Mouse (Mus musculus) spleen, adult 2 months (tissue): Measurements from ENCODE around the gene Mymx. TPM values are rescaled to one million over a fixed set of nuclear protein-coding genes. Genes with fewer than 3 reads are reported as not detected.

Source experiments
- DNase-seq, 2 experiments: peaks; one replicate each; pipeline versions ENCODE4 v3.0.0 to v3.0.0-alpha.2; 2012 to 2021; ENCODE audit warnings: low spot score in 2 of 2, low read depth in 1 of 2
- H3K27ac ChIP-seq: fragments of 200-500 bp; 2 replicates; pipeline ENCODE4 v1.5.1; 2012; ENCODE audit warnings: low read length, inconsistent platforms; ENCODE audit not compliant: insufficient read depth
- H3K27me3 ChIP-seq: fragments of 200-500 bp; 2 replicates; pipeline ENCODE4 v1.6.1; 2012; ENCODE audit warnings: mild to moderate bottlenecking, moderate library complexity, low read length, inconsistent platforms; ENCODE audit not compliant: control insufficient read depth, insufficient read depth
- H3K36me3 ChIP-seq: fragments of 200-500 bp; 2 replicates; pipeline ENCODE4 v1.6.1; 2012; ENCODE audit warnings: mild to moderate bottlenecking, low read length, inconsistent platforms; ENCODE audit not compliant: control insufficient read depth, insufficient read depth
- H3K4me1 ChIP-seq: fragments of 200-500 bp; 2 replicates; pipeline ENCODE4 v1.6.1; 2011; ENCODE audit warnings: inconsistent platforms; ENCODE audit not compliant: control insufficient read depth, insufficient read depth, insufficient read length
- H3K4me3 ChIP-seq: fragments of 200-500 bp; 2 replicates; pipeline ENCODE4 v1.5.1; 2011; ENCODE audit warnings: mild to moderate bottlenecking, inconsistent platforms; ENCODE audit not compliant: insufficient read depth, insufficient read length; ENCODE audit errors: extremely low read depth
- CTCF ChIP-seq: fragments of 200-500 bp; IDR thresholded peaks from 2 replicates; pipeline ENCODE4 v1.5.1; 2011; ENCODE audit warnings: mild to moderate bottlenecking, inconsistent platforms; ENCODE audit not compliant: insufficient read depth, insufficient read length, insufficient replicate concordance; ENCODE audit errors: extremely low read depth
- POLR2A ChIP-seq: fragments of 200-500 bp; IDR thresholded peaks from 2 replicates; pipeline ENCODE4 v1.6.1; 2011; ENCODE audit warnings: low read depth, low read length, inconsistent platforms
- WGBS: fragments of 180-500 bp; shearing (Covaris S2); methylation state at CpG from one replicate; pipeline ENCODE4 v1.1.7; 2018; 5-methylcytosine and 5-hydroxymethylcytosine counted together
- polyA plus RNA-seq: library from polyadenylated mRNA; depleted of rRNA; stranded (reverse); fragments of >200 nt; gene quantifications from 2 replicates; pipeline ENCODE4 v1.2.3, GENCODE M21; 2012

Gene Mymx
- polyA plus RNA-seq, 1 experiment = not detected

DNA sequence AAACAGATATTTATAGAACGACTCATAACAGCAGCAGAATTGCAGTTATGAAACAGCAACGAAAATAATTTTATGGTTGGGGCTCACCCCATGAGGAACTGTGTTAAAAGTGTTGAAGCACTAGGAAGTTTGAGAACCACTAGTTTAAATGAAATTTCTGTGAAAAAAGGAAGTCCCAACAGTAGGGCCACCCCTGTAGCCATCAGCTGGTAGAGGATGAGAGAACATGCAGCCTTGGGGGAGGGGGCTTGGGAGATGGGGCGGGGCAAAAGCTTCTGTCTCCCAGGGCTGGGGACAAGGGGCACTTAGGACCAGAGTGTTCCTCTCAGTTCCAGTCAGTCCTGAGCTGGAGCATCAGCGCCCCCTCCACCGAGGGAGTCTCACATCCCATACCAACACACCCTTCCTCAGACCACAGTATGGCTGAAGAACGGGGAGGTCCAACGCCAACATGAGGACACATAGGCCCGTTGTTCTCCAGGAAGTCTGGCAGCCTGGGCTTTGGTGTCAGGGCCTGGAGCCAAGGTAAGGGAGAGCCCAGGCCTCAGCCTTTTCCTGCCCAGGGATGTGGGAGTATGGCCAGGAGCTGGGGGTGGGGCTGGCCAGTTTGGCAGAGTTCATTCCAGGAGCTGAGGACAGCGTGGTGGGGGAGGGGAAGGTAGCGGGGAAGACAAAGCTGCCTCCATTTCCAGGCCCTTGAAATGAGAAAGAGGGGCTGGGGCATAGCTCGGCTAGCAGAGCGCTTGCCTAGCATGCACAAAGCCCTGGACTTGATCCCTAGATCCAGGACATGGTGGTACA, 17.6 kb downstream of the Mymx start:
- peak overlapping the region; percentile 79 for H3K27ac ChIP-seq
- no peak for TF ChIP-seq POLR2A
- TF ChIP-seq CTCF = no peak
- 45% methylated on average over 12 of the region's 12 CpGs for WGBS
- peak overlapping the region; percentile 29; the same call in 1 of the 2 replicates for H3K4me3 ChIP-seq
- no peak for DNase-seq
- H3K27me3 ChIP-seq = no peaks in the 10 kb centered on the region
- H3K36me3 ChIP-seq = no peaks in the 10 kb centered on the region
- H3K4me1 ChIP-seq = peaks cover 3% of the 10 kb centered on the region; the same call in 1 of the 2 replicates

DNA sequence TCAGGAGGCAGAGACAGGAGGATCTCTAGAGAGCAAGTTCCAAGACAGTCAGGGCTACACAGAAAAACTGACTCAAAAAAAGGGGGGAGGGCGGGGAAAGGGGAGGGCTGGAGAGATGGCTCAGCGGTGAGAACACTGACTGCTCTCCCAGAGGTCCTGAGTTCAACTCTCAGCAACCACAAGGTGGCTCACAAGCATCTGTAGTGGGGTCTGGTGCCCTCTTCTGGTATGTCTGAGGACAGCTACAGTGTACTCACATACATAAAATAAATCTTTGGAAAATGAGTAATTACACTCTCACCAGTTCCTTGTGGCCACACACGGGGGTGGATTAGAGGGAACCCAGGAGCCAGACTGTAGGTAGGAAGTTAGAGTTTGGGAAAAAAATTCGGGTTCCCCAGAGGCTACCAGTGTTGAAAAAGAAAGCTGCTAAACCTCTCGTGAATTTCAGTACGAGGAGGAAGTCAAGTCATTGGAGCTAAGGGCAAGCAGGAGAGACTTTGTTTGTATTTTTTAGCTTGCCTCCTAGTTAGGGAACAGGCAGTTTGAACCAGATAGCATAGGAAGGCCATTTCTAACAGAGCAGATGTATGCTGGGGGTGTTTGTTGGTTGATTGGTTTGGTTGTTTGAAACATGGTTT, 19.1 kb downstream of the Mymx start:
- no peak overlapping the region for H3K4me3 ChIP-seq
- peak in 1 of 2 experiments; percentile 35 for DNase-seq
- H3K27ac ChIP-seq = peak overlapping the region; percentile 52; the same call in 1 of the 2 replicates

DNA sequence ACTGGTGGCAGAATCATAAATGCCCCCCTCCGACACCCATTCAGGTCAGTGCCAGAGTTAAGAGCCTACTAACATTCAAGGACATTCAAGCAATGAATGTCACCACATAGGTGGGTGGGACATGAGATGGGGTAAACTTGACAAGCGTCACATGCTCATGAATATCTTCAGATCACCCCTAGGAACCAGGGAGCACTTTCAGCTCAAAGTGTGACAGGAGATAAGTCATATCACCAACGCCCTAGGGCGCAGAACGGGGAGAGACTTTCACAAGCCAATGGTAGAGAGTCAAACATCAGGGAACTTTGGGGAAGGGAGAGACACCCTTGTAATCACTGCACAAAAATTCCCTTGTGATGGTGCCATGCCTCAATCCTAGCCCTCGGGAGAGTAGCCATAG, 19.7 kb downstream of the Mymx start:
- no peaks in the 10 kb centered on the region for H3K36me3 ChIP-seq
- no peak overlapping the region for H3K27ac ChIP-seq
- 75% methylated on average over 6 of the region's 6 CpGs for WGBS
- no peak overlapping the region for H3K4me3 ChIP-seq
- no peaks in the 10 kb centered on the region for H3K27me3 ChIP-seq
- DNase-seq = no peak
- no peak for TF ChIP-seq POLR2A
- TF ChIP-seq CTCF = no peak
- H3K4me1 ChIP-seq = peaks cover 3% of the 10 kb centered on the region; the same call in 1 of the 2 replicates

More for the DNA sequence above, 19.1 kb downstream of the Mymx start:
- no peaks in the 10 kb centered on the region for H3K27me3 ChIP-seq
- H3K36me3 ChIP-seq = no peaks in the 10 kb centered on the region
- peaks cover 3% of the 10 kb centered on the region; the same call in 1 of the 2 replicates for H3K4me1 ChIP-seq
- TF ChIP-seq POLR2A (no peak), CTCF (peak; percentile 39; the same call in 1 of the 2 replicates)
- WGBS = 32% methylated on average over 6 of the region's 6 CpGs

DNA sequence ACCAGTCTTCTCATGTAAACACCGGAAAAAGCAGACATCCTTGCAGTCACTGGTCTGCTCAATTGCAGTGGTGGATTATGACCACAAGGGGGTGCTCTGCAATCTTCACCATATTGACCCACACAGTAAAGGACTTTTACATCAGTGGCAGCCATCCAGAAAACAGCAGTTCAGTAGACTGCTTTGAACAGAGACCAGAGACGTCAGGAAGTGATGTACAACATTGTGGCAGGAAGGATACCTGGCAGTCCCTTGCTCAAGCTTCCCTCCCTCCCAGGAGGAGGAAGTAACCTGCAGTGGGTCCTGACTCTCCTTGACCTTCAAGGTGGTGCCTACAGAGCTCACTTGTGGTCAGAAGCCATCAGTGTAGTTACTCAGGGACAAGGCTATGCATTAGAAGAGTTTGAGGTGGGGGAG, 20.3 kb downstream of the Mymx start:
- H3K4me1 ChIP-seq = peaks cover 3% of the 10 kb centered on the region; the same call in 1 of the 2 replicates
- H3K27me3 ChIP-seq = no peaks in the 10 kb centered on the region
- H3K27ac ChIP-seq = peak overlapping the region; percentile 21; the same call in 1 of the 2 replicates
- WGBS = 2% methylated on average over 2 of the region's 2 CpGs
- H3K4me3 ChIP-seq = no peak overlapping the region
- peak; percentile 58 to 68 for DNase-seq
- no peak for TF ChIP-seq POLR2A
- TF ChIP-seq CTCF = peak; percentile 56; the same call in 1 of the 2 replicates
- no peaks in the 10 kb centered on the region for H3K36me3 ChIP-seq

DNA sequence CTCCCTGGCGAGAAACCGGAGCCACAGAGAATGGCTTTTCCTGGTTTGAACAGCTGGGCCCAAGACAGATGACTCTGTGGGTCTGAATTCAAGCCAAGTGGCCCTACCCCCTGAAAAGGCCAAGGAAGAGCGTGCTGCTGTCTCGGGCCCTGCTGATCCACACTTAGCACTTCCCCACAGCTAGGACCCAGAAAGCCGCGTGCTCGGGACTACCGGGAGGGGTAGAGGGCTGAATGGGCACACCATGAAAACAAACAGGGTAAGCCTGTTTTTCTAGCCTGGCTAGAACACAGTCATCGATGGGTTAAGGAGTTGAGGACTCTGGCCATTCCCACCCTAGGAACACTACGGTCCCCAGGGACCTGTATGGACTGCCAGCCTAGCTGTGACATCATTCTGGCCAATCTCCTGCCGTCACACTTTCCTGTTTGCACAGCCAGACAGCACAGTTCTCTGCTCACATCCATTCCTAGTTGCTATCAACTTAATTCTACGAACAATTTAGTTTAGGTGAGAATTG, 20.9 kb downstream of the Mymx start:
- Histone ChIP-seq H3K27ac (no peak overlapping the region), H3K4me3 (no peak overlapping the region), H3K36me3 (no peaks in the 10 kb centered on the region), H3K4me1 (peaks cover 3% of the 10 kb centered on the region; the same call in 1 of the 2 replicates), H3K27me3 (no peaks in the 10 kb centered on the region)
- no peak for DNase-seq
- WGBS = 58% methylated on average over 12 of the region's 12 CpGs
- TF ChIP-seq POLR2A = no peak
- TF ChIP-seq CTCF = no peak

DNA sequence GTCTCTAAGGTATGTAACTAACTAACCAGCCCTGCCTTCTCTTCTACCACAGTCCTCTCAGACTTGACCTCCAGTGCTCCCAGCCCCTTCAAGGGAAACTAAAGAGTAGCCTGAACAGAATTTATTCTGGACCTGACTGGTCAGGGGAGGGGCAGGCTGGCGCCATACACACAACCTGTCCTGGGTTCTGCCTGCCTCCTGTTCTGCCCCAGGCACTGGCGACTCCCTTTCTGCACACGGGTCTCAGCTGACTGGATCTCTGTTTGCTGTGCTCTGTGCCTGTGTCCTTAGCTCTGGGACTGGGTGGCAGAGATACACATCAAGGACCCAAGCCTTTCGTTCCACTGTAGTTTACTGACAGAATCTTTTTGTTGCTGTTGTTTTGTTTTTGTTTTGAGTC, 22.3 kb downstream of the Mymx start:
- TF ChIP-seq CTCF (no peak), POLR2A (no peak)
- no peaks in the 10 kb centered on the region for H3K36me3 ChIP-seq
- no peak overlapping the region for H3K4me3 ChIP-seq
- no peak for DNase-seq
- WGBS = 90% methylated on average over 4 of the region's 4 CpGs
- H3K27ac ChIP-seq = no peak overlapping the region
- no peaks in the 10 kb centered on the region for H3K27me3 ChIP-seq
- H3K4me1 ChIP-seq = peaks cover 7% of the 10 kb centered on the region; the same call in 1 of the 2 replicates
